Mouse (Mus musculus) midbrain, embryonic 16.5 days (tissue): Measurements from ENCODE around the gene Nrk. TPM values are rescaled to one million over a fixed set of nuclear protein-coding genes. Genes with fewer than 3 reads are reported as not detected.

Experiments used
- polyA plus RNA-seq: library from polyadenylated mRNA; unstranded; fragments of >200 nt; fragmentation: Nextera tagmentation; extraction: Ambion mirVana; gene quantifications from 2 replicates; pipeline ENCODE4 v1.2.1, GENCODE M21; 2015

The Nrk gene
- polyA plus RNA-seq, 1 experiment from 2014 or later = 0.68 TPM

Other genes starting within 250 kb of the Nrk start
- not detected in 2 replicates for gene Serpina7, start 170.8 kb downstream of the Nrk start, polyA plus RNA-seq
- gene 4930513O06Rik, start 171.8 kb downstream of the Nrk start, polyA plus RNA-seq = not detected in 2 replicates